Mouse (Mus musculus) neural tube, embryonic 15.5 days (tissue): ENCODE measurements around the gene Sh3d21. TPM values are rescaled to one million over a fixed set of nuclear protein-coding genes. Genes with fewer than 3 reads are reported as not detected.
"Not testable (repeated sequence)": the region's sequence is repeated elsewhere in the genome, so short reads cannot be mapped to it uniquely, and the experiment has no call there.

Source experiments
- ATAC-seq: fragments of 200-750 bp; cut with Nextera tagmentation; 2 replicates; pipeline ENCODE4 v1.8.0; 2017; ENCODE audit warnings: mild to moderate bottlenecking, moderate TSS enrichment, moderate library complexity; ENCODE audit not compliant: low FRiP score
- H3K27ac ChIP-seq: fragments of 300-500 bp; sonication (generic); replicated peaks from 2 replicates; pipeline ENCODE4 v1.5.1; 2015; ENCODE audit warnings: mild to moderate bottlenecking, inconsistent platforms
- H3K27me3 ChIP-seq: fragments of 300-500 bp; sonication (generic); replicated peaks from 2 replicates; pipeline ENCODE4 v1.6.1; 2015; ENCODE audit warnings: inconsistent platforms
- H3K36me3 ChIP-seq: fragments of 300-500 bp; sonication (generic); 2 replicates; pipeline ENCODE4 v1.6.1; 2015; ENCODE audit warnings: inconsistent platforms
- H3K4me1 ChIP-seq: fragments of 300-500 bp; sonication (generic); 2 replicates; pipeline ENCODE4 v1.6.1; 2015; ENCODE audit warnings: inconsistent platforms
- H3K4me2 ChIP-seq: fragments of 300-500 bp; sonication (generic); 2 replicates; pipeline ENCODE4 v1.6.1; 2015; ENCODE audit warnings: inconsistent platforms, mild to moderate bottlenecking, moderate library complexity
- H3K4me3 ChIP-seq: fragments of 300-500 bp; sonication (generic); replicated peaks from 2 replicates; pipeline ENCODE4 v1.5.1; 2015; ENCODE audit warnings: mild to moderate bottlenecking, inconsistent platforms
- H3K9ac ChIP-seq: fragments of 300-500 bp; sonication (generic); replicated peaks from 2 replicates; pipeline ENCODE4 v1.6.1; 2015; ENCODE audit warnings: mild to moderate bottlenecking, inconsistent platforms
- H3K9me3 ChIP-seq: fragments of 300-500 bp; sonication (generic); replicated peaks from 2 replicates; pipeline ENCODE4 v1.6.1; 2016; ENCODE audit warnings: inconsistent platforms
- WGBS: fragments of 180-500 bp; shearing (Covaris S2); methylation state at CpG from one replicate; pipeline ENCODE4 v1.1.7; 2015; ENCODE audit warnings: mixed read lengths; 5-methylcytosine and 5-hydroxymethylcytosine counted together
- polyA plus RNA-seq: library from polyadenylated mRNA; unstranded; fragments of >200 nt; fragmentation: Nextera tagmentation; extraction: Ambion mirVana; gene quantifications from 2 replicates; pipeline ENCODE4 v1.2.1, GENCODE M21; 2015

Gene Sh3d21
- polyA plus RNA-seq, 1 experiment from 2014 or later, result 1.4 TPM

- Histone ChIP-seq H3K9me3 (no peaks in the 10 kb centered on the region), H3K27me3 (no peaks in the 10 kb centered on the region), H3K27ac (no peak overlapping the region), H3K4me2 (no peak overlapping the region), H3K9ac (no peak overlapping the region), H3K4me3 (no peak overlapping the region), H3K4me1 (peaks cover 34% of the 10 kb centered on the region), H3K36me3 (peaks cover 5% of the 10 kb centered on the region)
- no peak for ATAC-seq
- 69% methylated on average over 3 of the region's 3 CpGs for WGBS
Measured at GRCm38 (mm10) chr4:126197485-126197884, 34.2 kb upstream of the Sh3d21 start.

GRCm38 (mm10) chr4:126194916-126195315, 31.6 kb upstream of the Sh3d21 start:
- no peaks in the 10 kb centered on the region for H3K9me3 ChIP-seq

GRCm38 (mm10) chr4:126194216-126194615, 30.9 kb upstream of the Sh3d21 start:
- Histone ChIP-seq H3K27ac (no peak overlapping the region), H3K4me3 (no peak overlapping the region), H3K27me3 (no peaks in the 10 kb centered on the region), H3K4me2 (no peak overlapping the region), H3K9ac (no peak overlapping the region), H3K4me1 (peaks cover 13% of the 10 kb centered on the region), H3K9me3 (no peaks in the 10 kb centered on the region), H3K36me3 (peaks cover 15% of the 10 kb centered on the region)
- ATAC-seq, result no peak

More at GRCm38 (mm10) chr4:126194916-126195315, 31.6 kb upstream of the Sh3d21 start:
- no peak overlapping the region for H3K9ac ChIP-seq
- H3K4me1 ChIP-seq, result peaks cover 19% of the 10 kb centered on the region
- no peak for ATAC-seq
- no peaks in the 10 kb centered on the region for H3K27me3 ChIP-seq
- no peak overlapping the region for H3K4me2 ChIP-seq
- H3K4me3 ChIP-seq, result no peak overlapping the region
- peaks cover 15% of the 10 kb centered on the region for H3K36me3 ChIP-seq
- 96% methylated on average over 4 of the region's 4 CpGs for WGBS
- no peak overlapping the region for H3K27ac ChIP-seq

- Histone ChIP-seq H3K4me3 (no peak overlapping the region), H3K9ac (no peak overlapping the region), H3K36me3 (peaks cover 15% of the 10 kb centered on the region), H3K4me2 (no peak overlapping the region), H3K27me3 (no peaks in the 10 kb centered on the region), H3K27ac (no peak overlapping the region), H3K4me1 (no peaks in the 10 kb centered on the region), H3K9me3 (no peaks in the 10 kb centered on the region)
- no peak for ATAC-seq
- WGBS, result 97% methylated on average over 2 of the region's 2 CpGs
Measured at GRCm38 (mm10) chr4:126190636-126191035, 27.3 kb upstream of the Sh3d21 start.

- no peak overlapping the region for H3K4me2 ChIP-seq
- H3K9me3 ChIP-seq, result no peaks in the 10 kb centered on the region
- no peak overlapping the region for H3K4me3 ChIP-seq
- no peak for ATAC-seq
- no peaks in the 10 kb centered on the region for H3K4me1 ChIP-seq
- no peaks in the 10 kb centered on the region for H3K27me3 ChIP-seq
- H3K36me3 ChIP-seq, result 0 out of 2 replicates have a peak, but pooled peaks cover 7% of the 10 kb centered on the region
- no peak overlapping the region for H3K9ac ChIP-seq
- H3K27ac ChIP-seq, result no peak overlapping the region
- WGBS, result 92% methylated on average over 3 of the region's 3 CpGs
Measured at GRCm38 (mm10) chr4:126187096-126187495, 23.8 kb upstream of the Sh3d21 start.

- Histone ChIP-seq H3K4me1 (no peaks in the 10 kb centered on the region), H3K9ac (no peak overlapping the region), H3K27ac (no peak overlapping the region), H3K36me3 (peaks cover 19% of the 10 kb centered on the region), H3K9me3 (no peaks in the 10 kb centered on the region), H3K4me3 (no peak overlapping the region), H3K27me3 (no peaks in the 10 kb centered on the region), H3K4me2 (no peak overlapping the region)
- WGBS, result 92% methylated on average over 5 of the region's 5 CpGs
- no peak for ATAC-seq
Measured at GRCm38 (mm10) chr4:126183034-126183433, 19.7 kb upstream of the Sh3d21 start.

- peaks cover 32% of the 10 kb centered on the region for H3K36me3 ChIP-seq
- H3K4me3 ChIP-seq, result no peak overlapping the region
- 57% methylated on average over 7 of the region's 7 CpGs for WGBS
Measured at GRCm38 (mm10) chr4:126181170-126181957, 18.1 kb upstream of the Sh3d21 start.

GRCm38 (mm10) chr4:126175980-126176379, 12.7 kb upstream of the Sh3d21 start:
- H3K36me3 ChIP-seq, result peaks cover 77% of the 10 kb centered on the region
- not testable (repeated sequence) for H3K9me3 ChIP-seq, H3K27me3 ChIP-seq, H3K4me1 ChIP-seq, ATAC-seq, H3K27ac ChIP-seq, H3K9ac ChIP-seq, H3K4me3 ChIP-seq, H3K4me2 ChIP-seq
- WGBS, result 93% methylated on average over 7 of the region's 7 CpGs

More at GRCm38 (mm10) chr4:126181170-126181957, 18.1 kb upstream of the Sh3d21 start:
- Histone ChIP-seq H3K9me3 (no peaks in the 10 kb centered on the region), H3K9ac (no peak overlapping the region), H3K27me3 (no peaks in the 10 kb centered on the region), H3K27ac (no peak overlapping the region), H3K4me2 (no peak overlapping the region), H3K4me1 (no peaks in the 10 kb centered on the region)
- ATAC-seq, result no peak

GRCm38 (mm10) chr4:126173800-126174199, 10.5 kb upstream of the Sh3d21 start:
- H3K9me3 ChIP-seq, result no peaks in the 10 kb centered on the region
- no peak overlapping the region for H3K4me3 ChIP-seq
- H3K9ac ChIP-seq, result no peak overlapping the region
- H3K36me3 ChIP-seq, result peaks cover 78% of the 10 kb centered on the region
- no peak overlapping the region for H3K4me2 ChIP-seq
- ATAC-seq, result no peak
- no peaks in the 10 kb centered on the region for H3K27me3 ChIP-seq
- H3K4me1 ChIP-seq, result no peaks in the 10 kb centered on the region
- H3K27ac ChIP-seq, result no peak overlapping the region
- WGBS, result 91% methylated on average over 5 of the region's 5 CpGs

GRCm38 (mm10) chr4:126170737-126171136, 7.4 kb upstream of the Sh3d21 start:
- H3K9me3 ChIP-seq, ATAC-seq, H3K4me2 ChIP-seq, H3K27ac ChIP-seq, H3K4me3 ChIP-seq, H3K9ac ChIP-seq, H3K27me3 ChIP-seq, H3K4me1 ChIP-seq: not testable (repeated sequence)
- 96% methylated on average over 5 of the region's 5 CpGs for WGBS
- peaks cover 85% of the 10 kb centered on the region for H3K36me3 ChIP-seq

- no peak overlapping the region for H3K4me2 ChIP-seq
- H3K27me3 ChIP-seq, result no peaks in the 10 kb centered on the region
- no peaks in the 10 kb centered on the region for H3K9me3 ChIP-seq
- 93% methylated on average over 6 of the region's 6 CpGs for WGBS
- H3K36me3 ChIP-seq, result peaks cover 70% of the 10 kb centered on the region
- no peak overlapping the region for H3K4me3 ChIP-seq
- no peak overlapping the region for H3K9ac ChIP-seq
- no peak overlapping the region for H3K27ac ChIP-seq
- ATAC-seq, result no peak
- no peaks in the 10 kb centered on the region for H3K4me1 ChIP-seq
Measured at GRCm38 (mm10) chr4:126168851-126169250, 5.6 kb upstream of the Sh3d21 start.

GRCm38 (mm10) chr4:126166084-126166483, 2.8 kb upstream of the Sh3d21 start:
- H3K4me3 ChIP-seq, result no peak overlapping the region

More at GRCm38 (mm10) chr4:126166084-126166483, 2.8 kb upstream of the Sh3d21 start:
- Histone ChIP-seq H3K27me3 (no peaks in the 10 kb centered on the region), H3K4me1 (peaks cover 16% of the 10 kb centered on the region), H3K9me3 (no peaks in the 10 kb centered on the region), H3K27ac (no peak overlapping the region), H3K36me3 (peaks cover 50% of the 10 kb centered on the region), H3K9ac (no peak overlapping the region; the same call in 1 of the 2 replicates), H3K4me2 (no peak overlapping the region)
- no peak for ATAC-seq
- WGBS, result 70% methylated on average over 3 of the region's 3 CpGs
